In genomic region chr13:84364069-84364468, GRCm38 (mm10) we compare ENCODE assay signal across 20 mouse cellular contexts.
DNase-seq lines count a peak whose midpoint lies in the region; TF ChIP-seq lines count a peak whose summit lies in the region.
"Had no signal": no experiment of that assay in that cellular context is flagged by ENCODE, and none has a peak within 500 bp of the region (broad histone marks: within the 10 kb centered on the region; RNA-seq: fewer than 3 reads in every experiment).

No protein-coding gene starts in this region.

- no peak overlapping the region for H3K27ac ChIP-seq in gastrocnemius, adult 2 months
- H3K27ac ChIP-seq in left cerebral cortex, adult 2 months, result no peak overlapping the region
- H3K27ac ChIP-seq: embryonic facial prominence, embryonic 10.5 days; forebrain, embryonic 13.5 days; heart, embryonic 15.5 days; hindbrain, embryonic 10.5 days; neural tube, embryonic 12.5 days had no signal

- no peak overlapping the region for H3K4me3 ChIP-seq in gastrocnemius, adult 2 months
- no peak overlapping the region for H3K4me3 ChIP-seq in left cerebral cortex, adult 2 months
- H3K4me3 ChIP-seq: embryonic facial prominence, embryonic 10.5 days; forebrain, embryonic 13.5 days; heart, embryonic 15.5 days; hindbrain, embryonic 10.5 days; neural tube, embryonic 12.5 days had no signal

- DNase-seq in gastrocnemius, adult 2 months, result no peak
- no peak for DNase-seq in gastrocnemius, postnatal 10 days
- no peak for DNase-seq in left cerebral cortex, adult 2 months (ENCODE audit: extremely low spot score in 1 of 2, low spot score in 2 of 2)
- DNase-seq in left cerebral cortex, adult 9 months (ENCODE audit: low spot score in 2 of 2), result no peak
- DNase-seq in 3134 (ENCODE audit: extremely low read depth, insufficient read length, low spot score) (peak; percentile 4), NIH3T3 (ENCODE audit: low read depth) (peak; percentile 12)
- DNase-seq in adrenal gland, adult 2 months, result no peak
- no peak for DNase-seq in frontal cortex, adult 2 months (ENCODE audit: extremely low spot score in 1 of 2, low spot score in 1 of 2)
- DNase-seq: adrenal gland, adult 8-10 months; cerebellum, adult 11 months; cerebellum, postnatal 36 days; heart, adult 18-20 months; layer of hippocampus, adult 9-11 months; lung, adult 2 months; right cerebral cortex, postnatal 25 days had no signal

- peak; percentile 39 for TF ChIP-seq CTCF in gastrocnemius, adult 2 months (IDR thresholded peaks at IDR 0.05)
- TF ChIP-seq CTCF in left cerebral cortex, adult 2 months (IDR thresholded peaks at IDR 0.05), result peak; percentile 40

- intact Hi-C loops in gastrocnemius, adult 2 months (cut with DNase I), result no loop called here
- intact Hi-C loops in left cerebral cortex, adult 2 months (cut with DNase I), result no loop called here

Comparison
In these comparisons a context has a peak if more than half of its experiments do, and no peak if none do; other contexts are left out.
1. DNase-seq: peak in 3134 (single experiment) and NIH3T3 (single experiment); none in gastrocnemius, adult 2 months (single experiment), gastrocnemius, postnatal 10 days (single experiment), left cerebral cortex, adult 2 months (0 of 2), left cerebral cortex, adult 9 months (0 of 2), adrenal gland, adult 2 months (single experiment) and frontal cortex, adult 2 months (0 of 2).